8 mouse cellular contexts compared by ENCODE assay signal in the genomic region with DNA sequence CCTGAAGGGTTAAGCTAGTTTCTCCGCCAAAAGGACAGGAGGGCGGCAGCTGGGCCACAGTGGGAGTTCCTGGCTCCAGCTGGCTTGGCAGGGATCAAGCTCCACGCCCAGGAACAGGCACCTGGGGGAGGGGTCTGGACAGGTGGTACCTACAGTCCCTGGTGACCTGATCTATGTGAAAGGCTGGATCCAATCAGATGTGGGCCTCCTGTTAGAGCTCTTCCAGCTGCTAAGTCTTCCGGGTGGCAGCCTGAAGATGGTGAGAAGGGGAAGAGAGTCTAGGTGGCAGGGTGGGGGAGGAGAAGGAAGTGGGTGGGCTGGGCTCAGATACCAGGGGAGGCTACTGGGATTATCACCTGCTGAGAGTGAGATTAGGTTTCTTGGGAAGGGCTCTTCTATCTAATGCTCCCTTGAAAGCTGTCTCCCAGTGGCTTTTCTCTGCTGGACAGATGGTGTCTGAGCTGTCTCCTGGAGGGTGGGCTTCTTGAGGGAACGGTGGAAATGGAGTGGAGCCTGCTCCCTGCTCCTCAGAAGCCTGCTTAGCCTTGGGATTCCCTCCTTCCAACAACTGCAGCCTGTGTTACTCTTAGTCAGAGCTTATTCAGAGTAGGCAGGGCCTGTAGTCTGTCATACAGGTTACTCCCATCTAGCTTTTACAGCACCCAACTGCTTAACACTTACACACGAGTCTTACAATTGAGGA. TPM values are rescaled to one million over a fixed set of nuclear protein-coding genes. Genes with fewer than 3 reads are reported as not detected.
DNase-seq lines count a peak whose midpoint lies in the region; ATAC-seq lines count a peak whose summit lies in the region.

No protein-coding gene starts in this region.

- H3K4me1 ChIP-seq in limb, embryonic 10.5 days, result peaks cover 28% of the 10 kb centered on the region
- peaks cover 38% of the 10 kb centered on the region for H3K4me1 ChIP-seq in neural tube, embryonic 13.5 days (replicated peaks)

- H3K36me3 ChIP-seq in limb, embryonic 10.5 days, result peaks cover 7% of the 10 kb centered on the region; the same call in 1 of the 2 replicates
- H3K36me3 ChIP-seq in neural tube, embryonic 13.5 days, result no peaks in the 10 kb centered on the region

- H3K9ac ChIP-seq in neural tube, embryonic 13.5 days, result 0 out of 2 replicates have a peak overlapping the region, but pooled peaks have one; percentile 17

- H3K4me2 ChIP-seq in neural tube, embryonic 13.5 days, result no peak overlapping the region

- no peak for DNase-seq in frontal cortex, postnatal 14 days (ENCODE audit: low spot score in 2 of 2)
- peak; percentile 90 for DNase-seq in cerebellum, adult 11 months
- DNase-seq in forelimb bud, embryonic 11.5 days (ENCODE audit: low read depth, low spot score), result peak; percentile 59
- peak; percentile 58 for DNase-seq in limb, embryonic 10.5 days (ENCODE audit: low spot score)
- no peak for DNase-seq in right cerebral cortex, adult 2 months (ENCODE audit: low spot score in 2 of 2)
- no peak for DNase-seq in ovary, postnatal 10 days (ENCODE audit: low spot score)

- H3K27ac ChIP-seq in limb, embryonic 10.5 days, result peak overlapping the region; percentile 53; the same call in 1 of the 2 replicates
- peak overlapping the region; percentile 46 for H3K27ac ChIP-seq in neural tube, embryonic 13.5 days (replicated peaks)

- peak; percentile 64; the same call in 1 of the 2 replicates for ATAC-seq in frontal cortex, adult (ENCODE audit: low TSS enrichment)
- ATAC-seq in neural tube, embryonic 13.5 days (ENCODE audit: low read depth), result 0 out of 2 replicates have a peak, but pooled peaks have one; percentile 58

- WGBS in limb, embryonic 10.5 days, result 10% methylated on average over 6 of the region's 6 CpGs
- whole genome bisulfite sequencing in neural tube, embryonic 13.5 days, result 9% methylated on average over 6 of the region's 6 CpGs

- H3K4me3 ChIP-seq in limb, embryonic 10.5 days, result 0 out of 2 replicates have a peak overlapping the region, but pooled peaks have one; percentile 8
- H3K4me3 ChIP-seq in neural tube, embryonic 13.5 days, result no peak overlapping the region

- H3K9me3 ChIP-seq in limb, embryonic 10.5 days (replicated peaks), result no peaks in the 10 kb centered on the region
- no peaks in the 10 kb centered on the region for H3K9me3 ChIP-seq in neural tube, embryonic 13.5 days

- H3K27me3 ChIP-seq in limb, embryonic 10.5 days (ENCODE audit: low read depth, poor library complexity, severe bottlenecking), result no peaks in the 10 kb centered on the region
- no peaks in the 10 kb centered on the region for H3K27me3 ChIP-seq in neural tube, embryonic 13.5 days

RNA-seq across cellular contexts. Expression of a gene that starts 27.0 kb away (rescaled TPM):
- polyA plus RNA-seq in limb, embryonic 10.5 days (2016; fragmentation: Nextera tagmentation; extraction: Ambion mirVana), result 90.1 and 103 TPM in 2 replicates
- polyA plus RNA-seq in neural tube, embryonic 13.5 days (2015; fragmentation: Nextera tagmentation; extraction: Ambion mirVana), result 151 and 153 TPM in 2 replicates

RNA-seq across cellular contexts. Expression of a gene that starts 43.2 kb away (rescaled TPM):
- polyA plus RNA-seq in limb, embryonic 10.5 days (2016; fragmentation: Nextera tagmentation; extraction: Ambion mirVana), result 141 and 147 TPM in 2 replicates
- polyA plus RNA-seq in neural tube, embryonic 13.5 days (2015; fragmentation: Nextera tagmentation; extraction: Ambion mirVana), result 15.1 and 21.3 TPM in 2 replicates

RNA-seq across cellular contexts. Expression of a gene that starts 50.6 kb away (rescaled TPM):
- polyA plus RNA-seq in limb, embryonic 10.5 days (2016; fragmentation: Nextera tagmentation; extraction: Ambion mirVana), result 11.2 and 18.4 TPM in 2 replicates
- 4.5 and 4.7 TPM in 2 replicates for polyA plus RNA-seq in neural tube, embryonic 13.5 days (2015; fragmentation: Nextera tagmentation; extraction: Ambion mirVana)

Comparison
In these comparisons a context has a peak if more than half of its experiments do, and no peak if none do; other contexts are left out.
1. DNase-seq: peak in cerebellum, adult 11 months (single experiment), forelimb bud, embryonic 11.5 days (single experiment) and limb, embryonic 10.5 days (single experiment); none in frontal cortex, postnatal 14 days (0 of 2), right cerebral cortex, adult 2 months (0 of 2) and ovary, postnatal 10 days (single experiment).